Mouse (Mus musculus): ENCODE data around the gene Gnl3l.

Gnl3l gene

GRCm38 (mm10) chrX:151016938-151017877, at the start of gene Gnl3l:
Gene Gnl3l (minus strand): TSS chrX:151017322.
- DNase-seq (ENCODE audit: low read depth), result peak; percentile 94

- no peak for DNase-seq (ENCODE audit: low read depth)
Observed at GRCm38 (mm10) chrX:151066071-151066666, 49.0 kb upstream of the Gnl3l start.

DNA sequence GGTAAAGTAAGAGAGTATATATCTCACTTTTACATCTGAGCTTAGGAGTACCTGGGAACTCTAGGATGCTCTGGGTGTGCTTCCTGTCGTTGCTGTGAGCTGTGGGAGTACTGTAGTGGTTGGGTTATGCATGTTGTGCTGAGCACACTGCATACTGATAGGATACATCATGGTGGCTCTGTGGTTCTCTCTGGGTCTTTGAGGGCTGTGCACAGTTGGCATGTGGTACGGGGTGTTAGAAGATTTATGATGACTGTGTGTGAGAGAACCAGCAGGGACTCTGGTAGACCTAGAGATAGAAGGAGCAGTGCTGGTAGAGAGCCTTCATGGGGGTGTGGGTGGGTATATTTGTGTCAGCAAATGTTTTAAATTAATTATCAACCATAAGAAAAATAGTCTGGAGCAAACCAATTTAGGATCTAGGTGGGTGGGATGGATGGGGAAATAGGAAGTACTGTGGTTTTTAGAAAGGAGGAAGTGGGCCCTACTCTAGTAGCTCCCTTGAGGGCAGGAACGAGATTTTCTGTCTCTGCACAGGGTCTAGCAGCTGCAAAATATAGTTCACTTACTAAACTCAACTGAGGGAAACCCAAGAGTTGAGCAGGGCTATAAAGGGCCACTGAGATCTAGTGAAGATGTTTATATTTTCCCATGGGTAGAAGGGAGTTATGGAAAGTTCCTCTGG, 44.6 kb upstream of the Gnl3l start:
- DNase-seq (ENCODE audit: low read depth), result no peak

DNA sequence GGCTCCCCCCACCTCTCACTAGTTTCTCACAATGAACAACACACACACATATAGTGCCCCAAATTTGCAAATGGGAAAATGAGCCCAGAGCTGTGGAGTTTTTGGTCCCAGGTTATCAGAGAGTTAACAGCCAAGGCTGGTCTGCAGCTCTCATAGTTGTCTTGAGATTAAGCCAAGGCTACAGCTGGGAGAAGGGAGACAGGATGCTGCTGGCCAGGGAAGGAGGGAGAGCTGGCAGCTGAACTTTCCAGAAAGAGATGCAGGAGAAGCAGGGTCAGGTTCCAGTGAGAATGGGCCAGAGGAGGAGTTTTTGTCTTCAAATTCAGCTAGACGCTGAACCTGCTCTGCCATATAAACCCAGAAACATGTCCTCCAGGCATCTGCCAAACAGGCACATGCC, 42.2 kb upstream of the Gnl3l start:
- DNase-seq (ENCODE audit: low read depth), result no peak

- DNase-seq (ENCODE audit: low read depth), result no peak
Observed at GRCm38 (mm10) chrX:151055559-151055958, 38.4 kb upstream of the Gnl3l start.

- DNase-seq (ENCODE audit: low read depth), result no peak
Observed at GRCm38 (mm10) chrX:151054489-151054888, 37.4 kb upstream of the Gnl3l start.

- DNase-seq (ENCODE audit: low read depth), result no peak
Observed at GRCm38 (mm10) chrX:151050337-151050736, 33.2 kb upstream of the Gnl3l start.

DNA sequence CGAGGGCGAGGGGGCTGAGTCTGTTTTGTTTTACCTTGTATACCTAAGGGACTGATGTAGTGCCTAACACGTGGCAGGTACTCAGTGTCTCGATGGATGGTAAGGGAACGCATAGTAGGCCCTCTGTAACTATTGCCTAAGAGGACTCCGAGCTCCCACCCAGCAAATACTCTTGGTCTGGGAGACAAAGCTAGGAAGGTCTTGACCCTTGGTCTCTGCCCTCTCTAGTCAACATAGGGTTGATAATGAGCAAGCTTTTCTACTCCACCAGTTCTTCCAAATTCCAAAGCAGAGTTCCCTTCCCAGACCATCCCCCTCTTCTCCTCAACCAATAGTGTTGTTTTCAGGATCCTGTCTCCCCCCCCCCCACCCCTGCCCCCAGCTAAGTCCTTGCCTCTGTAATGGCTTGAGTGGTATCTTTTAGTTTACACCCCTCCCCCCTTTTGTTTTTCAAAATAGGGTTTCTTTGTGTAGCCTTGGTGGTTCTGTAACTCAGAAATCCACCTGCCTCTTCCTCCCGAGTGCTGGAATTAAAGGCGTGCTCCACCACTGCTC, 32.6 kb upstream of the Gnl3l start:
- no peak for DNase-seq (ENCODE audit: low read depth)

DNA sequence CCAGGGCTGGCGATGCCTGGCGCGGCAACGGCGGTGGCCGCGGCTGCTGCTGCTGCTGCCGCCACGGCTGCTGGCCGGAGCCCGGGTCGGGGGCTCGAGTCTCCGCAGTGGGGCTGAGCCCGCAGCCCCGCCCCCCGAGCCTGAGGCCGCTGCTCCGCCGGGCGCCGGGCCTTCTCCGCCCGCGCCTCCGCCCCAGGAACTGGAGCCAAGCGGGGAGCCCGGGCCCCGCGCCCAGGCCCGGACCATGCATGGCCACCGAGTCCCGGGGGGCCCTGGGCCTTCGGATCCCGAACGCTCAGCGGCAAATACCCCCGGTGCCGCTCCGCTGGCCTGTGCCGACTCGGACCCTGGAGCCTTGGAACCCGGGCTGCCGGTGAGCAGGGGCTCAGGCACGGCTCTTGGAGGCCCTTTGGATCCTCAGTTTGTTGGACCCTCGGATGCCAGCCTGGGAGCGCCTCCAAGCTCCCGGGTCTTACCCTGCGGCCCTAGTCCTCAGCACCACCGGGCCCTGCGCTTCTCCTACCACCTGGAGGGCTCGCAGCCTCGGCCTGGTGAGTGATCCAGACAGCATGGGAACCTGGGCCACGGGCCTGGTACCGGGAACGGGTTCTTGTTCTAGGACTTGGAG, 30.4 kb upstream of the Gnl3l start:
- peak; percentile 10 for DNase-seq (ENCODE audit: low read depth)

- peak; percentile 49 for DNase-seq (ENCODE audit: low read depth)
Observed at GRCm38 (mm10) chrX:151046777-151047430, 29.8 kb upstream of the Gnl3l start.

DNA sequence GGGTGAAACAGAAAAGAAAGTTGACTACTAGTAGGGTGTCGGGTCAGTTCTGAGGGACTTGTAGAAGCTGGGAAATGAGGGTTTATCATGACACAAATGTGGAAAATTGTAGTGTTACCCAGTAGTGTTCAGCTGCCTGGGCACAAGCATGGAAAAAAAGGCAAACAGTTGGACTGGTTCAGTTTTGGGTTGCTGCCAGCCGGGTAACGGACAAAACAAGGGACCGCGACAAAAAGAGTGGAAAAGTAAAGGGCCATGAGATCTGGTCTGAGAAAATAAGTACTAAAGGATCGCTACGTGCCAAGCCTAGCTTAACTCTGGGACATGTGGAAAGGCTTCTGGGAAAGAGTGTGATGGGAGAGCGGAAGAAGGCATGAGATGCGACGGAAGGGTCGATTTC, 29.2 kb upstream of the Gnl3l start:
- no peak for DNase-seq (ENCODE audit: low read depth)

GRCm38 (mm10) chrX:151045850-151046249, 28.7 kb upstream of the Gnl3l start, which contains the start of gene Fgd1:
Gene Fgd1 (plus strand): TSS chrX:151046150.
- DNase-seq (ENCODE audit: low read depth), result no peak

- no peak for DNase-seq (ENCODE audit: low read depth)
Observed at GRCm38 (mm10) chrX:151041223-151041622, 24.1 kb upstream of the Gnl3l start.

- DNase-seq (ENCODE audit: low read depth), result no peak
Observed at GRCm38 (mm10) chrX:151031400-151031799, 14.3 kb upstream of the Gnl3l start.

DNA sequence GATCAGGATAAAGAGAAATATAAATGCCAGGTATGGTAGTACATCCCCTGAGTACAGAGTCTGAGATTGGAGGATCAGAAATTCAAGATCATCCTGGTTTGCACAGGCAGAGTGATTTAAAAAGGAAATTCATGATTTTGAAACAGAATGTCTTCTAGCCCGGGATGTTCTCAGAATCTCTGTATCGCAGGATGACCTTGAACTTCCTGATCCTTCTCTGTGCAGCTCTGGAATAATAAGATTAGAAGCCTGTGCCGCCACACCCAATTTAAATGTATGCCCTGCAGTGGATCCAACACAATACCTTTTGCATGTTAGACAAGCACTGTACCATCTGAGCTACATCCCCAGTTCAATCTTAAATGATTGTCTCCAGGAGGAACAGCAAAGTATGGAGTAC, 1.7 kb upstream of the Gnl3l start:
- DNase-seq (ENCODE audit: low read depth), result no peak

DNA sequence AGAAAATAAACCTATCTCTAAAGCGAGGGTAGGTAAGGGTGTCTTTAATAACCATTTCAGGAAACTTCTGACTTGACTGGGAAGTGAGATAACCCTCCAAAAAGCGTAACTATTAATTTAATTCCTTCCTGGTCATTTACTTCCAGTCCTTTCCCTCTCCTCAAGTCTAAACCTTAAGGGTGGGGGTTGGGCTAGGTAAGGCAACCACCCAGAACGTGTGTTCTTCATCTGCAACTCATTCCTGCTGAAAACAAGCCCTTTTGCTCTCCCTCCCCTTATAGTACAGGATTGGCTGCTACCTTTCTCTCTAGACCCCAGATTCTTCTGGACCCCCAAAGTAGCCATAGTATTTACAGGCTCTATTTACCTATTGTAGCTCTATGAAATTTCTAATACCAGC, 775 bp upstream of the Gnl3l start:
- no peak for DNase-seq (ENCODE audit: low read depth)

DNA sequence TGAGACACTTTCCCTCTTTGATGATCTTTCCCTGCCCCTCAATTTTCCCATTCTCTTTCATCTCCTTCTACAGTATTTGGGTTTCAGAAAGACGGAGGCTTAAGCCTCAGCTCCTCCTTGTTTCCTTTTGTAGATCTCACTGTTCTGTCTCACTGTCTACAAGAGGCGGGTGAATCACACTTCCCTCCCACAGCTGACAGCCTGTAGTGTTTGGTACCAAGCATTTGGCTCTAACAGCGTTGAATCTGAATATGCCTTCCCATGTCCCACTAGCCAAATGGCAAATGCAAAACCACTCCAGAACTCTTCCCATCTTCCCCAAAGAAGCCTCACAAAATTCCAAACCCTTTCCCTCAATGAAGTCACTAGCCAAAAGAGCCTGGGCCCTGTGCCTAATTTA, 20.3 kb downstream of the Gnl3l start:
- DNase-seq (ENCODE audit: low read depth), result no peak

- DNase-seq (ENCODE audit: low read depth), result peak; percentile 34
Observed at GRCm38 (mm10) chrX:150981621-150982020, 35.5 kb downstream of the Gnl3l start.

DNA sequence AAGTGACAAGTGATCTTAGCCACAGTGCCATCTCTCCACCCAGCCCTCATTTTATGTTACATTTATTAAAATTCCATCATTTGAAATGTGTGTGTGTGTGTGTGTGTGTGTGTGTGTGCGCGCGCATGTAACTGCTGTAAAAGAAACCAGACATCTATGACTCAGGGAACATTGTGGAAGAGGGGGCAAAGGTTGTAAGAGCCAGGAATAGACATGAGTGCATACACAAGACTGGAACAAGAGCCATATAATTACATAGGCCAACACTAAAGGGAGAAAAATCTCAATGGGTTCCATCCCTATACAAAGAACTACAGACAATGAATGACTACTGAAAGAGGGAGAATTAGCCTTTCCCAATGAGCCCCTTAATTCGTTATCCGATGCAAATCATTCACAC, 41.7 kb downstream of the Gnl3l start:
- DNase-seq (ENCODE audit: low read depth), result no peak

- peak; percentile 24 for DNase-seq (ENCODE audit: low read depth)
Observed at GRCm38 (mm10) chrX:150963027-150963426, 54.1 kb downstream of the Gnl3l start.

DNA sequence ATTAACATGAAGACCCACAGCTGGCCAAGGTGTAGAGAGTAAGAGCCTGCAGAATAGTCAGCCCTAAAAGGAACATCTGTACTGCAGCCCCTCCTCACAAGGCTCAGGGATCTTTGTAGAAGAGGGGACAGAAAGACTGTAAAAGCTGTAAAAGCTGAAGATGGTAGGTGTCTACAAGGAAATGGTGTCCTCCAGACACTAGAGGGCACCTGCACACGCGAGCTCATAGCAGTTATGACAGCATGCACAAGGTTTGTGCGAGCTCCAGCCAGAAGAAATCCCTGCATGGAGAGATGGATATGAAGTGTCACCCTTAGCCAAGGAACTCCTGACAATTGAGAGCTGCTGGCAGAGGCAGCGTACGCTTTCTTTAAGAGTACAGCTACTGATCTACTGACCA, 56.4 kb downstream of the Gnl3l start:
- peak; percentile 11 for DNase-seq (ENCODE audit: low read depth)

Data from induced T-regulatory cell, adult 2 months (primary cell).